Mouse (Mus musculus) embryonic facial prominence, embryonic 12.5 days (tissue): ENCODE results near the gene Kif6. TPM values are rescaled to one million over a fixed set of nuclear protein-coding genes. Genes with fewer than 3 reads are reported as not detected.

Experiments used
- ATAC-seq: fragments of 200-750 bp; cut with Nextera tagmentation; 2 replicates; pipeline ENCODE4 v1.8.0; 2017; ENCODE audit not compliant: insufficient number of reproducible peaks, insufficient read depth, low FRiP score, low TSS enrichment
- H3K27ac ChIP-seq: fragments of 300-500 bp; sonication (generic); 2 replicates; pipeline ENCODE4 v1.5.1; 2016; ENCODE audit warnings: mild to moderate bottlenecking
- H3K27me3 ChIP-seq: fragments of 300-500 bp; sonication (generic); 2 replicates; pipeline ENCODE4 v1.6.1; 2016; ENCODE audit warnings: mild to moderate bottlenecking, moderate library complexity
- H3K36me3 ChIP-seq: fragments of 300-500 bp; sonication (generic); 2 replicates; pipeline ENCODE4 v1.6.1; 2016; ENCODE audit warnings: mild to moderate bottlenecking
- H3K4me1 ChIP-seq: fragments of 300-500 bp; sonication (generic); 2 replicates; pipeline ENCODE4 v1.6.1; 2016
- H3K4me2 ChIP-seq: fragments of 300-500 bp; sonication (generic); replicated peaks from 2 replicates; pipeline ENCODE4 v1.6.1; 2016; ENCODE audit warnings: mild to moderate bottlenecking, moderate library complexity
- H3K4me3 ChIP-seq: fragments of 300-500 bp; sonication (generic); 2 replicates; pipeline ENCODE4 v1.5.1; 2016; ENCODE audit warnings: mild to moderate bottlenecking
- H3K9ac ChIP-seq: fragments of 300-500 bp; sonication (generic); 2 replicates; pipeline ENCODE4 v1.6.1; 2016; ENCODE audit warnings: mild to moderate bottlenecking, moderate library complexity
- H3K9me3 ChIP-seq: fragments of 300-500 bp; sonication (generic); 2 replicates; pipeline ENCODE4 v1.6.1; 2016; ENCODE audit warnings: mild to moderate bottlenecking, moderate library complexity
- WGBS: fragments of 180-500 bp; shearing (Covaris S2); methylation state at CpG from one replicate; pipeline ENCODE4 v1.1.7; 2016; 5-methylcytosine and 5-hydroxymethylcytosine counted together
- polyA plus RNA-seq: library from polyadenylated mRNA; unstranded; fragments of >200 nt; fragmentation: Nextera tagmentation; extraction: Ambion mirVana; gene quantifications from 2 replicates; pipeline ENCODE4 v1.2.1, GENCODE M21; 2016

Gene Kif6
- polyA plus RNA-seq, 1 experiment from 2014 or later = 2.9 TPM

DNA sequence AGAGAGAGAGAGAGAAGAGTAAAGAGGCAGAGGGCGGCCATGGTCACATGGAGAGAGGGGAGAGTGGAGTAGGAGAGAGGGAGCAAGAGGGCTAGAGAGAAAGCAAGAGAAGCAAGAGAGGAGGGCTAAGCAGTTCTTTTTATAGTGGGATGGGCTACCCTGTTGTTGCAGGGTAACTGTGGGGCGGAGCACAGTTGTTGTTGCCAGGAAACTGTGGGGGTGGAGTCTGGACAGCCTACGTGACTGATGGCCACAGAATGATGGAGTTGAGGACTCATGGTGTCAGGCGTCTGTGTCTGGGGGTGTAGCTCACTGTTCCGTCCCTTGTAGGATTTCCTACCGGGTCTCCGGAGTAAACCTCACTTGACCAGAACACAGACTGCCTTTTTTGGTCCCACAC lies 324.2 kb downstream of the Kif6 start:
- H3K4me3 ChIP-seq = no peak overlapping the region
- no peaks in the 10 kb centered on the region for H3K36me3 ChIP-seq
- no peak overlapping the region for H3K9ac ChIP-seq
- ATAC-seq = no peak
- H3K27ac ChIP-seq = no peak overlapping the region
- WGBS = 69% methylated on average over 7 of the region's 7 CpGs
- H3K9me3 ChIP-seq = no peaks in the 10 kb centered on the region
- no peaks in the 10 kb centered on the region for H3K4me1 ChIP-seq
- no peak overlapping the region for H3K4me2 ChIP-seq
- peaks cover 5% of the 10 kb centered on the region; the same call in 1 of the 2 replicates for H3K27me3 ChIP-seq

DNA sequence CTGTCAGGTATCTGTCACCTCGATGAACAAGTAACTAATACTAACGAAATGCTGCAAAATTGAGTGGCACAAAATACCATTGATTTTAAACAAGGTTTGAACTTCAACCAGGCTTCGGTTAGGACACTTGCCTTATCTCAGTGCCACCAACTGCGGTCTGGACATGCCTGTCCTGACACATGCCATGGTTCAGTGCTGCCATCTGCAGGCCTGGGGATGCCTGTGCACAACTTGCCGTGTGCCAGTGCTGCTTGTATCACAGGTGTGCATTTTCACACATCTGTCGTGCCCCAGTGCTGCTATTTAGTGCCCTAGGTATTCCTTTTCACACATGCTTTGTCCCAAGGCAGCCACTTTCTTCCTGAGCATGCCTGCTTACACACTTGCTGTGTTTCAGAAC lies 327.7 kb downstream of the Kif6 start:
- H3K4me3 ChIP-seq = no peak overlapping the region
- H3K9me3 ChIP-seq = no peaks in the 10 kb centered on the region
- H3K4me1 ChIP-seq = no peaks in the 10 kb centered on the region
- WGBS = 76% methylated on average over 6 of the region's 6 CpGs
- no peaks in the 10 kb centered on the region for H3K36me3 ChIP-seq
- H3K27me3 ChIP-seq = no peaks in the 10 kb centered on the region
- no peak overlapping the region for H3K4me2 ChIP-seq
- no peak overlapping the region for H3K9ac ChIP-seq
- no peak overlapping the region for H3K27ac ChIP-seq
- no peak for ATAC-seq

DNA sequence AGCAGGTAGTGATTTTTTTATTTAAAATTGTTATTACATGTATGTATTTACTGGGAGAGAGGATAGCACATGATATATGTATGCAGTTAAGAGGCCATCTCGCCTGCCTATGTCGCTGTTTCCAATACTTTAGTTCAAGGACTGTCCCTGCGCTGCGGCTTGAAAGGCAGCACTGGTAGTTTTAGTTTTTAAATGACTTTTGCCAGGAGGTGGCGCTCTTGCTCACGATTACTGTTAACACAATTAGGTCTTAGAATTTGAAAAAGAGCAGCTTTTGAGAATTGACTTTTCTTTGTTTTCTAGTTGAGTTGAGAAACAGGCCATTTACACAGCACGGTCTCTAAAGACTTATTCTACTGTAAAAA lies 336.5 kb downstream of the Kif6 start:
- Histone ChIP-seq H3K9me3 (no peaks in the 10 kb centered on the region), H3K36me3 (no peaks in the 10 kb centered on the region), H3K4me2 (peak overlapping the region; percentile 38), H3K9ac (no peak overlapping the region), H3K4me1 (peaks cover 6% of the 10 kb centered on the region; the same call in 1 of the 2 replicates), H3K27me3 (no peaks in the 10 kb centered on the region), H3K4me3 (peak overlapping the region; percentile 9; the same call in 1 of the 2 replicates), H3K27ac (no peak overlapping the region)
- no peak for ATAC-seq
- 8% methylated on average over 7 of the region's 7 CpGs for WGBS

DNA sequence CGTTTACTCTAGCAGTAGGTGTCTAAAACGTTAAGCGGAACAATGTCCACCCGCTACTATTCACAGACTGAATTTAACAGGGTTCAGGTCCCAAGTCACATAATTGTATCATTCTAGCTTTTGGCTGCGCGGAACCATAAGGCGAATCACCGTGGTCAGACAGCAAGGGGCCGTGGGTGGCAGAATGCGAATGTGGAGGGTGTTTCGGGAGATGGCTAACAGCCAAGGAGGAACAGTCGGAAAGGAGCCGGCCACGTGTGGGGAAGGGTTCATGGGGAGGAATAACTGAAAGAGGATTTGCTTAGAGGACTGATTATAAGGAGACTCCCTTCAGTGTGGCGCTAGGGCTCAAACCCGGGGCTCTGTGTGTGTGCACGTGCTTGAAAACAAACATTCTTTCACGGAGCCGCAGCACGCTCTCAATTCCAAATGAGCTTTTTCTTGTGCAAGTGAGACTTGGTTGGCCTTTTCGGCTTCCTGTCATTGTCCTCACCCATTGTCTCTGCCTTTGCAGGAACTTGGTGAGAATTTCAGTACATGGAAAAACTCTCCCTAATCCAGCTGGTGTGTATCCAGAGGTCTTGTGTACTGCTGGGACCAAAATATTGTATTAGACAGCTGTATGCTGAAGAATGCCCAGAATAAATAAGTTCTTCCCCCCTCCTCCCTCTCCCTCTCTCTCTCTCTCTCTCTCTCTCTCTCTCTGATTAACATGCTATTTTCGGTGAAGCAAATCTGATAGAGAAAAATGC lies 337.1 kb downstream of the Kif6 start:
- Histone ChIP-seq H3K9ac (no peak overlapping the region), H3K27me3 (no peaks in the 10 kb centered on the region), H3K36me3 (no peaks in the 10 kb centered on the region), H3K9me3 (no peaks in the 10 kb centered on the region), H3K4me1 (peaks cover 6% of the 10 kb centered on the region; the same call in 1 of the 2 replicates), H3K4me2 (peak overlapping the region; percentile 38), H3K4me3 (peak overlapping the region; percentile 9; the same call in 1 of the 2 replicates), H3K27ac (no peak overlapping the region)
- WGBS = 49% methylated on average over 22 of the region's 22 CpGs
- ATAC-seq = no peak

DNA sequence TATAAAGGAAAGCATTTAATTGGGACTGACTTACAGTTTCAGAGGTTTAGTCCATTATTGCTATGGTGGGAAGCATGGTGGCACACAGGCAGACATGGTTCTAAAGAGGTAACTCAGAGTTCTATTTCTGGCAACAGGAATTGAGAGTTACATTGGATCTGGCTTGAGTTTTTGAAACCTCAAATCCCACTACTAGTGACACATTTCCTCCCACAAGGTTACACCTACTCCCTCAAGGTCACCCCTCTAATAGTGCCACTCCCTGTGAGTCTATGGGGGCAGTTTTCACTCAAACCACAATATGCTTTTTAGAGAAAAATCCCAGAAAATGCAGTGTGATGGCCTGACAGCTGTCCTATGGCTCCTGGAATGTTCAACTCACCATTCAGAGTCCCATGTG lies 344.1 kb downstream of the Kif6 start:
- Histone ChIP-seq H3K36me3 (no peaks in the 10 kb centered on the region), H3K9me3 (no peaks in the 10 kb centered on the region), H3K4me3 (no peak overlapping the region), H3K27me3 (no peaks in the 10 kb centered on the region), H3K9ac (no peak overlapping the region), H3K4me2 (no peak overlapping the region), H3K4me1 (no peaks in the 10 kb centered on the region), H3K27ac (no peak overlapping the region)
- no peak for ATAC-seq

Other genes starting within 250 kb of the Kif6 start
- gene Mocs1, start 186.8 kb upstream of the Kif6 start, polyA plus RNA-seq = 3.9 and 5.4 TPM in 2 replicates
- gene Daam2, start 50.8 kb upstream of the Kif6 start, polyA plus RNA-seq = 12.4 and 12.6 TPM in 2 replicates